8 mouse cellular contexts compared by ENCODE assay signal in genomic region chr16:31507457-31507755, GRCm38 (mm10).
DNase-seq lines count a peak whose midpoint lies in the region; ATAC-seq and TF ChIP-seq lines count a peak whose summit lies in the region.

No protein-coding gene starts in this region.

- H3K36me3 ChIP-seq in erythroblast, embryonic 14.5 days (ENCODE audit: control insufficient read depth) = no peaks in the 10 kb centered on the region
- no peaks in the 10 kb centered on the region for H3K36me3 ChIP-seq in hindbrain, postnatal 0 days (ENCODE audit: insufficient read depth, low read length)

- TF ChIP-seq CTCF in hindbrain, postnatal 0 days (IDR thresholded peaks at IDR 0.05; ENCODE audit: low read depth) = no peak

- peaks cover 31% of the 10 kb centered on the region for H3K4me1 ChIP-seq in erythroblast, embryonic 14.5 days (ENCODE audit: control insufficient read depth)
- peaks cover 10% of the 10 kb centered on the region; the same call in 1 of the 2 replicates for H3K4me1 ChIP-seq in hindbrain, postnatal 0 days (ENCODE audit: insufficient read depth, low read length)

- peak overlapping the region; percentile 19 for H3K4me3 ChIP-seq in erythroblast, embryonic 14.5 days (replicated peaks)
- no peak overlapping the region for H3K4me3 ChIP-seq in hindbrain, postnatal 0 days (ENCODE audit: low read length)

- ATAC-seq in erythroblast, adult 5-6 weeks (replicated peaks; ENCODE audit: low FRiP score, poor library complexity, severe bottlenecking) = no peak
- ATAC-seq in hindbrain, postnatal 0 days = peak; percentile 30; the same call in 1 of the 2 replicates
- no peak for ATAC-seq in activated CD4-positive, CD25-positive, alpha-beta regulatory T cell, adult 4 months
- ATAC-seq in megakaryocyte, adult 5-6 weeks (ENCODE audit: poor library complexity, severe bottlenecking) = no peak

- DNase-seq in retina, postnatal 1 day = peak; percentile 43
- DNase-seq in retina, embryonic 14.5 days (ENCODE audit: low spot score) = no peak
- no peak for DNase-seq in hindbrain, postnatal 0 days (ENCODE audit: low spot score)
- peak; percentile 42 for DNase-seq in lung, postnatal 36 days

- no peaks in the 10 kb centered on the region for H3K9me3 ChIP-seq in erythroblast, embryonic 14.5 days (ENCODE audit: control insufficient read depth, low read length)
- no peaks in the 10 kb centered on the region for H3K9me3 ChIP-seq in hindbrain, postnatal 0 days (ENCODE audit: low read length)

- no peak overlapping the region for H3K4me2 ChIP-seq in hindbrain, postnatal 0 days (ENCODE audit: low read depth, low read length)

- WGBS in hindbrain, postnatal 0 days = 40% methylated on average over 6 of the region's 6 CpGs

- no peaks in the 10 kb centered on the region for H3K27me3 ChIP-seq in erythroblast, embryonic 14.5 days (ENCODE audit: control insufficient read depth)
- no peaks in the 10 kb centered on the region for H3K27me3 ChIP-seq in hindbrain, postnatal 0 days (ENCODE audit: insufficient read depth, low read length)

- no peak overlapping the region for H3K27ac ChIP-seq in hindbrain, postnatal 0 days

- no peak overlapping the region for H3K9ac ChIP-seq in hindbrain, postnatal 0 days (replicated peaks; ENCODE audit: low read length)

Comparison
In these comparisons a context has a peak if more than half of its experiments do, and no peak if none do; other contexts are left out.
1. DNase-seq: peak in retina, postnatal 1 day (single experiment) and lung, postnatal 36 days (single experiment); none in retina, embryonic 14.5 days (single experiment) and hindbrain, postnatal 0 days (single experiment).